Mouse (Mus musculus) hindbrain, embryonic 12.5 days (tissue): ENCODE measurements at regions not wholly inside any gene's neighbourhood (a gene's known extent, or its start where the extent isn't known, plus 50 kb on each side); places are given as distances from the start of the nearest gene placed in this dataset.

Source experiments
- ATAC-seq: fragments of 200-750 bp; cut with Nextera tagmentation; 2 replicates; pipeline ENCODE4 v1.8.0; 2017; ENCODE audit warnings: moderate TSS enrichment; ENCODE audit not compliant: low FRiP score
- H3K27ac ChIP-seq: fragments of 300-500 bp; sonication (generic); 2 replicates; pipeline ENCODE4 v1.5.1; 2016; ENCODE audit warnings: mild to moderate bottlenecking
- H3K27me3 ChIP-seq: fragments of 300-500 bp; sonication (generic); 2 replicates; pipeline ENCODE4 v1.6.1; 2016; ENCODE audit warnings: mild to moderate bottlenecking
- H3K36me3 ChIP-seq: fragments of 300-500 bp; sonication (generic); 2 replicates; pipeline ENCODE4 v1.6.1; 2016; ENCODE audit warnings: mild to moderate bottlenecking
- H3K4me1 ChIP-seq: fragments of 300-500 bp; sonication (generic); 2 replicates; pipeline ENCODE4 v1.6.1; 2016
- H3K4me2 ChIP-seq: fragments of 300-500 bp; sonication (generic); replicated peaks from 2 replicates; pipeline ENCODE4 v1.6.1; 2016; ENCODE audit warnings: mild to moderate bottlenecking
- H3K4me3 ChIP-seq: fragments of 300-500 bp; sonication (generic); 2 replicates; pipeline ENCODE4 v1.5.1; 2016; ENCODE audit warnings: mild to moderate bottlenecking
- H3K9ac ChIP-seq: fragments of 300-500 bp; sonication (generic); 2 replicates; pipeline ENCODE4 v1.6.1; 2016; ENCODE audit warnings: mild to moderate bottlenecking, moderate library complexity
- H3K9me3 ChIP-seq: fragments of 300-500 bp; sonication (generic); replicated peaks from 2 replicates; pipeline ENCODE4 v1.6.1; 2016; ENCODE audit warnings: mild to moderate bottlenecking
- WGBS: fragments of 180-500 bp; shearing (Covaris S2); methylation state at CpG from one replicate; pipeline ENCODE4 v1.1.7; 2016; 5-methylcytosine and 5-hydroxymethylcytosine counted together

- Histone ChIP-seq H3K27ac (no peak overlapping the region), H3K9ac (no peak overlapping the region), H3K4me1 (0 out of 2 replicates have a peak, but pooled peaks cover 3% of the 10 kb centered on the region), H3K36me3 (no peaks in the 10 kb centered on the region), H3K4me3 (no peak overlapping the region), H3K27me3 (no peaks in the 10 kb centered on the region), H3K9me3 (no peaks in the 10 kb centered on the region), H3K4me2 (no peak overlapping the region)
- 44% methylated on average over 5 of the region's 5 CpGs for WGBS
- ATAC-seq = peak; percentile 75; the same call in 1 of the 2 replicates
These were observed 501.5 kb downstream of the Tusc1 start for GRCm38 (mm10) chr4:92833835-92834234.

- no peaks in the 10 kb centered on the region for H3K9me3 ChIP-seq
- H3K4me1 ChIP-seq = 0 out of 2 replicates have a peak, but pooled peaks cover 3% of the 10 kb centered on the region
- no peaks in the 10 kb centered on the region for H3K36me3 ChIP-seq
- H3K4me2 ChIP-seq = no peak overlapping the region
- no peak for ATAC-seq
- H3K27ac ChIP-seq = no peak overlapping the region
- H3K9ac ChIP-seq = no peak overlapping the region
- H3K27me3 ChIP-seq = no peaks in the 10 kb centered on the region
- 88% methylated on average over 1 of the region's 1 CpGs for WGBS
- H3K4me3 ChIP-seq = no peak overlapping the region
These were observed 504.1 kb downstream of the Tusc1 start for GRCm38 (mm10) chr4:92831181-92831715.

DNA sequence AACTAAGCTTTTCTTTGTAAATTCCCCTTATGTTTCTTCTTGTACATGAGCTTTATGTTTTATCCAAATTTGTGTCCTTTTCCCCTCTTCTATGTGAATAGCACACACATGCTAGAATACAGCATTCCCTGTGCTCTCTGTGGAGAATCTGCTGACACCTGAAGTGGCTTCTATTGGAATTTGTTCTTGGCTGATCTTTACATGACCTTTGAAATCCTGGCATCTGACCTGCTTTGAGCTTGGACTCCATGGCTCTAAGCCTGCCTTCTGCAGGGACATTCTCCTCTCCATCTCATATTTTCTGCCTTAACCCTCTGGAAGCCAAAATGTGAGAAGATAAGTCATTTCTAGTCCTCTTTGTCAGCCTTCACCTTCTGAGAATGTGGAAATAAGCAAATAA is 507.5 kb downstream of the Tusc1 start:
- no peak overlapping the region for H3K4me2 ChIP-seq
- no peaks in the 10 kb centered on the region for H3K9me3 ChIP-seq
- no peaks in the 10 kb centered on the region for H3K36me3 ChIP-seq
- no peak overlapping the region for H3K27ac ChIP-seq
- no peaks in the 10 kb centered on the region for H3K4me1 ChIP-seq
- no peak overlapping the region for H3K9ac ChIP-seq
- H3K27me3 ChIP-seq = no peaks in the 10 kb centered on the region
- no peak overlapping the region for H3K4me3 ChIP-seq
- no peak for ATAC-seq

GRCm38 (mm10) chr4:92827405-92827804 is 507.9 kb downstream of the Tusc1 start:
- no peaks in the 10 kb centered on the region for H3K36me3 ChIP-seq
- H3K4me1 ChIP-seq = no peaks in the 10 kb centered on the region
- ATAC-seq = no peak
- H3K4me2 ChIP-seq = no peak overlapping the region
- no peak overlapping the region for H3K9ac ChIP-seq
- H3K4me3 ChIP-seq = no peak overlapping the region
- no peaks in the 10 kb centered on the region for H3K27me3 ChIP-seq
- H3K27ac ChIP-seq = no peak overlapping the region
- no peaks in the 10 kb centered on the region for H3K9me3 ChIP-seq

GRCm38 (mm10) chr4:92826981-92827380 is 508.3 kb downstream of the Tusc1 start:
- no peaks in the 10 kb centered on the region for H3K4me1 ChIP-seq
- no peak for ATAC-seq
- H3K27ac ChIP-seq = no peak overlapping the region

GRCm38 (mm10) chr4:92788157-92788556 is 547.2 kb downstream of the Tusc1 start:
- Histone ChIP-seq H3K4me1 (no peaks in the 10 kb centered on the region), H3K27me3 (no peaks in the 10 kb centered on the region), H3K9me3 (no peaks in the 10 kb centered on the region), H3K4me3 (no peak overlapping the region), H3K4me2 (no peak overlapping the region), H3K27ac (no peak overlapping the region), H3K9ac (no peak overlapping the region), H3K36me3 (no peaks in the 10 kb centered on the region)
- WGBS = 87% methylated on average over 1 of the region's 1 CpGs
- no peak for ATAC-seq

More at GRCm38 (mm10) chr4:92826981-92827380, 508.3 kb downstream of the Tusc1 start:
- no peaks in the 10 kb centered on the region for H3K9me3 ChIP-seq
- no peak overlapping the region for H3K4me3 ChIP-seq
- no peaks in the 10 kb centered on the region for H3K27me3 ChIP-seq
- H3K36me3 ChIP-seq = no peaks in the 10 kb centered on the region
- no peak overlapping the region for H3K9ac ChIP-seq
- no peak overlapping the region for H3K4me2 ChIP-seq

GRCm38 (mm10) chr4:92778076-92778475 is 557.2 kb downstream of the Tusc1 start:
- no peak for ATAC-seq
- H3K9me3 ChIP-seq = 0 out of 2 replicates have a peak, but pooled peaks cover 5% of the 10 kb centered on the region
- whole genome bisulfite sequencing = 84% methylated on average over 4 of the region's 4 CpGs
- H3K27me3 ChIP-seq = no peaks in the 10 kb centered on the region
- no peak overlapping the region for H3K27ac ChIP-seq
- H3K36me3 ChIP-seq = no peaks in the 10 kb centered on the region
- H3K4me3 ChIP-seq = no peak overlapping the region
- H3K4me1 ChIP-seq = no peaks in the 10 kb centered on the region
- H3K9ac ChIP-seq = no peak overlapping the region
- no peak overlapping the region for H3K4me2 ChIP-seq

GRCm38 (mm10) chr4:92748070-92748469 is 556.5 kb upstream of the Gm12666 start:
- Histone ChIP-seq H3K4me2 (no peak overlapping the region), H3K36me3 (no peaks in the 10 kb centered on the region), H3K9ac (no peak overlapping the region), H3K4me1 (no peaks in the 10 kb centered on the region), H3K27me3 (no peaks in the 10 kb centered on the region), H3K4me3 (no peak overlapping the region), H3K27ac (no peak overlapping the region), H3K9me3 (no peaks in the 10 kb centered on the region)
- ATAC-seq = no peak
- WGBS = 45% methylated on average over 2 of the region's 2 CpGs

GRCm38 (mm10) chr4:92746233-92746632 is 554.7 kb upstream of the Gm12666 start:
- ATAC-seq = peak; percentile 43; the same call in 1 of the 2 replicates
- WGBS = 59% methylated on average over 2 of the region's 2 CpGs
- H3K4me1 ChIP-seq = no peaks in the 10 kb centered on the region
- H3K9me3 ChIP-seq = no peaks in the 10 kb centered on the region
- H3K9ac ChIP-seq = no peak overlapping the region
- no peaks in the 10 kb centered on the region for H3K36me3 ChIP-seq
- no peak overlapping the region for H3K4me2 ChIP-seq
- no peaks in the 10 kb centered on the region for H3K27me3 ChIP-seq
- no peak overlapping the region for H3K27ac ChIP-seq
- no peak overlapping the region for H3K4me3 ChIP-seq

- ATAC-seq = no peak
- Histone ChIP-seq H3K4me2 (no peak overlapping the region), H3K27me3 (no peaks in the 10 kb centered on the region), H3K36me3 (no peaks in the 10 kb centered on the region), H3K4me1 (no peaks in the 10 kb centered on the region), H3K4me3 (no peak overlapping the region), H3K9ac (no peak overlapping the region), H3K27ac (no peak overlapping the region), H3K9me3 (no peaks in the 10 kb centered on the region)
These were observed 511.2 kb upstream of the Gm12666 start for GRCm38 (mm10) chr4:92702755-92703154.
